Mouse (Mus musculus): Measurements from ENCODE around the gene Klhl15.

DNA sequence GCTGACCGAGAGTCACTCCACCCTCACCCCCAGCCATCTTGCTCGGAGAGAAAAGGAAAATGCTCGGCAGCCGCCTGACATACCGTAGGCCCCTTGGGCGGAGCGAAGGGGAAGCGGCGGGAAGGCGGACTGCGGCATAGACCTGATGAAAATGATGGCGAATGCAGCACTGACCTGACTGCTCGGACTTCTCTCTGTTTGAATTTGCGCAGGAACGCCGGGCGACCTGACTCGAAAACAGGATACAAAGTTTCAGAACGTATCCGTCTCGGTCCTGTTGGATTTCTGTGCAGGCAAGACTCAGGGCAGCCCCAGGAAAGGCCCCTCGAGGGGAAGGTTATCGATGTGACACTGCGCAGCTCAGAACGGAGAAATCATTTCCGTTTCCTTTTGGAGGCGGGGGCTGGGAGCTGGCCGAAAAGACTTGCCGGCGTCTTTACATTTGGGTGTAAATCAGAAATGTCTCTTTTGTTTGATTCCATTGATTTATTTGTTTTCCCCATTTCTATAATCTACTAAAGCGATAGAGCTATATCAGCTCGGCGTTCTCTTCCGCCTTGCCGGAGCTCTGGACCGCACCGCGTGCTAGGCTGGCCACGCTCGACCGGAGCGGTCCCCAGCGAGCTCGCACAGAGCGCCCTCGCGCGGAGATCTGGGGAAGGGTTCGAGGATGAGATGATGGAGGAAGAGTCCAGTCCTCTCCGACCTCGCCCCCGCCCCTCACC is 21.6 kb upstream of the Klhl15 start, which contains the start of gene Eif2s3x:
- TF ChIP-seq POLR2A (IDR thresholded peaks at IDR 0.05; ENCODE audit: borderline replicate concordance, control insufficient read depth, low read depth, low read length) (0 out of 2 replicates have a peak, but pooled peaks have one; percentile 21), CTCF (IDR thresholded peaks at IDR 0.05; ENCODE audit: control insufficient read depth, insufficient read depth, low read length) (peak; percentile 78)
